Mouse (Mus musculus) limb, embryonic 14.5 days (tissue): ENCODE measurements at regions not wholly inside any gene's neighbourhood (a gene's known extent, or its start where the extent isn't known, plus 50 kb on each side); places are given as distances from the start of the nearest gene placed in this dataset.

Experiments used
- ATAC-seq: fragments of 200-750 bp; cut with Nextera tagmentation; 2 replicates; pipeline ENCODE4 v1.8.0; 2017; ENCODE audit warnings: low read depth, moderate number of reproducible peaks, moderate TSS enrichment; ENCODE audit not compliant: low FRiP score
- DNase-seq: peaks from one replicate; pipeline ENCODE4 v3.0.0-alpha.2; 2015; ENCODE audit warnings: low spot score
- H3K27ac ChIP-seq: fragments of 300-500 bp; sonication (generic); replicated peaks from 2 replicates; pipeline ENCODE4 v1.5.1; 2014; ENCODE audit warnings: low read depth, mild to moderate bottlenecking, low read length, moderate library complexity, mixed read lengths
- H3K27me3 ChIP-seq: fragments of 300-500 bp; sonication (generic); 2 replicates; pipeline ENCODE4 v1.6.1; 2014; ENCODE audit warnings: low read length, mixed read lengths; ENCODE audit not compliant: control insufficient read depth, insufficient read depth
- H3K36me3 ChIP-seq: fragments of 300-500 bp; sonication (generic); 2 replicates; pipeline ENCODE4 v1.6.1; 2014; ENCODE audit warnings: mild to moderate bottlenecking, low read length, moderate library complexity, mixed read lengths; ENCODE audit not compliant: control insufficient read depth, insufficient read depth
- H3K4me1 ChIP-seq: fragments of 300-500 bp; sonication (generic); 2 replicates; pipeline ENCODE4 v1.6.1; 2014; ENCODE audit warnings: antibody characterized with exemption, low read length, mixed read lengths; ENCODE audit not compliant: control insufficient read depth, insufficient read depth
- H3K4me2 ChIP-seq: fragments of 300-500 bp; sonication (generic); replicated peaks from 2 replicates; pipeline ENCODE4 v1.6.1; 2014; ENCODE audit warnings: low read depth, mild to moderate bottlenecking, low read length, moderate library complexity; ENCODE audit not compliant: severe bottlenecking
- H3K4me3 ChIP-seq: fragments of 300-500 bp; sonication (generic); replicated peaks from 2 replicates; pipeline ENCODE4 v1.5.1; 2014; ENCODE audit warnings: low read length
- H3K9ac ChIP-seq: fragments of 300-500 bp; sonication (generic); 2 replicates; pipeline ENCODE4 v1.6.1; 2014; ENCODE audit warnings: mild to moderate bottlenecking, low read depth, low read length, moderate library complexity; ENCODE audit not compliant: severe bottlenecking
- H3K9me3 ChIP-seq: fragments of 300-500 bp; sonication (generic); 2 replicates; pipeline ENCODE4 v1.6.1; 2016; ENCODE audit warnings: low read length; ENCODE audit not compliant: control insufficient read depth
- POLR2A ChIP-seq: fragments of 200-500 bp; IDR thresholded peaks from 2 replicates; pipeline ENCODE4 v1.8.0; 2012; ENCODE audit warnings: inconsistent platforms, mild to moderate bottlenecking, moderate library complexity, borderline replicate concordance; ENCODE audit not compliant: insufficient read depth, insufficient read length; ENCODE audit errors: extremely low read depth
- WGBS: fragments of 180-500 bp; shearing (Covaris S2); extraction: QIAGEN DNeasy Blood & Tissue Kit; methylation state at CpG from one replicate; pipeline ENCODE4 v1.1.7; 2014; 5-methylcytosine and 5-hydroxymethylcytosine counted together

- Histone ChIP-seq H3K4me1 (no peaks in the 10 kb centered on the region), H3K27me3 (no peaks in the 10 kb centered on the region), H3K9ac (no peak overlapping the region), H3K36me3 (no peaks in the 10 kb centered on the region), H3K27ac (no peak overlapping the region), H3K4me3 (no peak overlapping the region), H3K9me3 (no peaks in the 10 kb centered on the region), H3K4me2 (no peak overlapping the region)
- no peak for TF ChIP-seq POLR2A
- WGBS, result 80% methylated on average over 3 of the region's 3 CpGs
- DNase-seq (no peak), ATAC-seq (no peak)
These were observed 650.7 kb downstream of the Robo2 start for GRCm38 (mm10) chr16:73760921-73761320.

DNA sequence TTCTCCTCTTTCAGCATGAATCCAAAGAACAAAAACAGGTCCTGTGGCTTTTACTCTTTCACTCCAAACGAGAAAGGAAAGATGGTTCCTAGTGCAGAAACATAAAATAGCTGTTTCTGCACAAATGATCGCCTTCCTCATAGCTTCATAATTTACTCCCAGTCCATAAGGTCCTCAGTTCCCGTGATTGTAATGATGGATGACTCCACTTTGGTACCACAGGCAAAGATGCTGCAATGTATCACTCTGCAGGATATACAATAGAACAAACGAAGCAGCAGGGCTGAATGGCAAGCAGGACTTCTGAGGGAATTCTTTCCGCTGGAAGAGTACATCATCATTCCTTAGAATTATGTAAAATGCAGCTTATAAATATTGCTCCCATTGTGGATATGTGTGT lies 652.8 kb downstream of the Robo2 start:
- no peak overlapping the region for H3K27ac ChIP-seq
- H3K27me3 ChIP-seq, result no peaks in the 10 kb centered on the region
- H3K36me3 ChIP-seq, result no peaks in the 10 kb centered on the region
- H3K4me1 ChIP-seq, result peaks cover 10% of the 10 kb centered on the region
- DNase-seq (no peak), ATAC-seq (no peak)
- 52% methylated on average over 5 of the region's 5 CpGs for WGBS
- no peak overlapping the region for H3K9ac ChIP-seq
- TF ChIP-seq POLR2A, result no peak
- no peak overlapping the region for H3K4me3 ChIP-seq
- no peaks in the 10 kb centered on the region for H3K9me3 ChIP-seq
- H3K4me2 ChIP-seq, result no peak overlapping the region

- H3K27ac ChIP-seq, result no peak overlapping the region
- no peaks in the 10 kb centered on the region for H3K27me3 ChIP-seq
These were observed 657.3 kb downstream of the Robo2 start for GRCm38 (mm10) chr16:73754302-73754701.

GRCm38 (mm10) chr16:73728297-73728696 lies 683.3 kb downstream of the Robo2 start:
- Histone ChIP-seq H3K9me3 (no peaks in the 10 kb centered on the region), H3K36me3 (no peaks in the 10 kb centered on the region), H3K4me3 (no peak overlapping the region), H3K27me3 (no peaks in the 10 kb centered on the region), H3K27ac (no peak overlapping the region), H3K4me1 (no peaks in the 10 kb centered on the region), H3K4me2 (no peak overlapping the region), H3K9ac (no peak overlapping the region)
- ATAC-seq (no peak), DNase-seq (peak; percentile 46)
- no peak for TF ChIP-seq POLR2A
- 42% methylated on average over 7 of the region's 7 CpGs for WGBS

More at GRCm38 (mm10) chr16:73754302-73754701, 657.3 kb downstream of the Robo2 start:
- Histone ChIP-seq H3K9ac (no peak overlapping the region), H3K9me3 (no peaks in the 10 kb centered on the region), H3K4me3 (no peak overlapping the region), H3K4me1 (peaks cover 10% of the 10 kb centered on the region), H3K36me3 (no peaks in the 10 kb centered on the region), H3K4me2 (no peak overlapping the region)
- DNase-seq (peak; percentile 34), ATAC-seq (peak; percentile 53; the same call in 1 of the 2 replicates)
- TF ChIP-seq POLR2A, result no peak
- 12% methylated on average over 5 of the region's 5 CpGs for WGBS

DNA sequence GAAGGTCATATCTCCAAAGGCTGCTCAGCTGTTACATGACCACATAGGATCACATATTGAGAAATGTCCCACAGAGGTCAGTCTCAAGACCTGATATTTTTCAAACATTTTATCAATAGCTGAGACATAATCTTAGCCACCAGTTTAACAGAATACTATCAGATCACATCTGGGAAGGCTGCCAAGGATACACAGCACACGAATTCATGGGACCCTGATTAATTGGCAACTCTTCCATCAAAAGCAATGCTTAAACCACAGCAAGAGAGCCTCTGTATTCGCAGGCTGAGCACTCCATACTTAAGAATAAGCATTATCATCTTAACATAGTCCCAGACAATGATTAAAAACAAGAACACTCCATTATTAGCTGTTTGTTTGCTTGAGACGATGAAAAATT lies 691.9 kb downstream of the Robo2 start:
- no peak overlapping the region for H3K9ac ChIP-seq
- TF ChIP-seq POLR2A, result no peak
- no peaks in the 10 kb centered on the region for H3K9me3 ChIP-seq
- H3K4me1 ChIP-seq, result no peaks in the 10 kb centered on the region
- H3K27me3 ChIP-seq, result no peaks in the 10 kb centered on the region
- no peak overlapping the region for H3K27ac ChIP-seq
- no peak overlapping the region for H3K4me3 ChIP-seq
- no peak overlapping the region for H3K4me2 ChIP-seq
- DNase-seq (no peak), ATAC-seq (no peak)
- no peaks in the 10 kb centered on the region for H3K36me3 ChIP-seq
- WGBS, result 63% methylated on average over 3 of the region's 3 CpGs

DNA sequence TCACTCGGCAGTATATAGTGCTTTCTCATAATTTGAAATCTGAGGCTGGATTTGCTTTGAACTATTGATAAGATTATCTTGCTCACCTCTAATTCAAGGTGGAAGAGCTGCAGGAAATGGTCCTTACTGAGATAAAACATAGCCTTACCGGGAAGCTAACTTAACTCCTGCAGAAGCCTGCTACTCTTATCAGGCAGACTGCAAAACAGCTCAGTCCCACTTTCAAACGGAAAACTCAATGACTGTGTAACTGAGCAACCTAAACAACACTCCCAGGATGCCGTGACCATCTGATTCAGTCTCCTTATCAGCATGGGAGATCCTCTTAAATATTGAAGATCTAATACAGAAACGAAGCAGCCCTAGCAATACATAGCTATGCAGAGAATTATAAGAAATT lies 695.3 kb downstream of the Robo2 start:
- Histone ChIP-seq H3K27ac (no peak overlapping the region), H3K9ac (no peak overlapping the region), H3K4me3 (no peak overlapping the region), H3K27me3 (no peaks in the 10 kb centered on the region), H3K9me3 (no peaks in the 10 kb centered on the region), H3K36me3 (no peaks in the 10 kb centered on the region), H3K4me1 (no peaks in the 10 kb centered on the region), H3K4me2 (no peak overlapping the region)
- no peak for TF ChIP-seq POLR2A
- no peak for DNase-seq
- WGBS, result 73% methylated on average over 5 of the region's 5 CpGs
- ATAC-seq, result no peak
